ENCODE assay signal across 18 mouse cellular contexts in genomic region chr3:154778836-154779595, GRCm38 (mm10).
DNase-seq lines count a peak whose midpoint lies in the region; ATAC-seq lines count a peak whose summit lies in the region.
"Had no signal": no experiment of that assay in that cellular context is flagged by ENCODE, and none has a peak within 500 bp of the region (broad histone marks: within the 10 kb centered on the region; RNA-seq: fewer than 3 reads in every experiment).

No protein-coding gene starts in this region.

- no peak for DNase-seq in hindbrain, embryonic 10.5 days (ENCODE audit: low spot score)
- peak; percentile 55 for DNase-seq in embryonic facial prominence, embryonic 14.5 days (ENCODE audit: low spot score)
- no peak for DNase-seq in hindbrain, embryonic 14.5 days (ENCODE audit: low spot score)
- no peak for DNase-seq in frontal cortex, postnatal 25 days (ENCODE audit: low spot score in 2 of 2)
- no peak for DNase-seq in cerebellum, postnatal 14 days
- DNase-seq in T-cell, adult 2 months (ENCODE audit: low spot score), result no peak
- DNase-seq: adrenal gland, adult 2 months; B cell, adult 2 months; cerebellum, postnatal 25 days; gastrocnemius, adult 2 months; lung, postnatal 36 days; thymus, adult 2 months had no signal

- no peak overlapping the region for H3K9ac ChIP-seq in hindbrain, embryonic 12.5 days
- H3K9ac ChIP-seq in embryonic facial prominence, embryonic 14.5 days (ENCODE audit: low read depth, low read length), result no peak overlapping the region
- H3K9ac ChIP-seq in hindbrain, embryonic 14.5 days, result no peak overlapping the region
- H3K9ac ChIP-seq in neural tube, embryonic 14.5 days (replicated peaks; ENCODE audit: low read depth, low read length), result no peak overlapping the region
- H3K9ac ChIP-seq: heart, embryonic 12.5 days; liver, embryonic 15.5 days had no signal

- H3K9me3 ChIP-seq in hindbrain, embryonic 12.5 days (replicated peaks), result no peaks in the 10 kb centered on the region
- H3K9me3 ChIP-seq in hindbrain, embryonic 10.5 days, result no peaks in the 10 kb centered on the region
- no peaks in the 10 kb centered on the region for H3K9me3 ChIP-seq in embryonic facial prominence, embryonic 14.5 days (ENCODE audit: control insufficient read depth, low read length)
- H3K9me3 ChIP-seq in hindbrain, embryonic 14.5 days (ENCODE audit: control insufficient read depth, low read length), result no peaks in the 10 kb centered on the region
- no peaks in the 10 kb centered on the region for H3K9me3 ChIP-seq in neural tube, embryonic 14.5 days (ENCODE audit: control insufficient read depth, low read length)
- H3K9me3 ChIP-seq: heart, embryonic 12.5 days; liver, embryonic 15.5 days had no signal

- no peak overlapping the region for H3K4me2 ChIP-seq in hindbrain, embryonic 12.5 days (replicated peaks)
- no peak overlapping the region for H3K4me2 ChIP-seq in embryonic facial prominence, embryonic 14.5 days (ENCODE audit: low read depth, low read length)
- H3K4me2 ChIP-seq in hindbrain, embryonic 14.5 days (replicated peaks), result no peak overlapping the region
- no peak overlapping the region for H3K4me2 ChIP-seq in neural tube, embryonic 14.5 days (ENCODE audit: low read depth, low read length)
- H3K4me2 ChIP-seq: heart, embryonic 12.5 days; liver, embryonic 15.5 days had no signal

- no peak overlapping the region for H3K4me3 ChIP-seq in hindbrain, embryonic 12.5 days
- no peak overlapping the region for H3K4me3 ChIP-seq in hindbrain, embryonic 10.5 days
- H3K4me3 ChIP-seq in embryonic facial prominence, embryonic 14.5 days (ENCODE audit: low read depth, low read length), result no peak overlapping the region
- no peak overlapping the region for H3K4me3 ChIP-seq in hindbrain, embryonic 14.5 days (replicated peaks; ENCODE audit: low read length)
- no peak overlapping the region for H3K4me3 ChIP-seq in neural tube, embryonic 14.5 days (ENCODE audit: low read depth, low read length)
- H3K4me3 ChIP-seq: erythroblast, embryonic 14.5 days; gastrocnemius, adult 2 months; heart, embryonic 12.5 days; liver, embryonic 15.5 days; myocyte had no signal

- ATAC-seq in hindbrain, embryonic 12.5 days (ENCODE audit: low FRiP score), result peak; percentile 75
- ATAC-seq in embryonic facial prominence, embryonic 14.5 days (ENCODE audit: low read depth), result peak; percentile 86
- ATAC-seq in hindbrain, embryonic 14.5 days (ENCODE audit: low FRiP score), result peak; percentile 83
- ATAC-seq in neural tube, embryonic 14.5 days (ENCODE audit: low read depth), result peak; percentile 84; the same call in 1 of the 2 replicates

- 63% methylated on average over 6 of the region's 6 CpGs for WGBS in hindbrain, embryonic 12.5 days
- WGBS in hindbrain, embryonic 10.5 days, result 77% methylated on average over 6 of the region's 6 CpGs
- WGBS in embryonic facial prominence, embryonic 14.5 days, result 26% methylated on average over 6 of the region's 6 CpGs
- 57% methylated on average over 6 of the region's 6 CpGs for WGBS in hindbrain, embryonic 14.5 days
- 42% methylated on average over 6 of the region's 6 CpGs for WGBS in neural tube, embryonic 14.5 days

- no peaks in the 10 kb centered on the region for H3K36me3 ChIP-seq in hindbrain, embryonic 12.5 days
- H3K36me3 ChIP-seq in hindbrain, embryonic 10.5 days, result no peaks in the 10 kb centered on the region
- H3K36me3 ChIP-seq in embryonic facial prominence, embryonic 14.5 days (ENCODE audit: control insufficient read depth, insufficient read depth, low read length), result no peaks in the 10 kb centered on the region
- H3K36me3 ChIP-seq in hindbrain, embryonic 14.5 days (replicated peaks; ENCODE audit: control insufficient read depth, insufficient read depth), result no peaks in the 10 kb centered on the region
- no peaks in the 10 kb centered on the region for H3K36me3 ChIP-seq in neural tube, embryonic 14.5 days (ENCODE audit: control insufficient read depth, insufficient read depth, low read length)
- H3K36me3 ChIP-seq: heart, embryonic 12.5 days; liver, embryonic 15.5 days had no signal

- H3K4me1 ChIP-seq in hindbrain, embryonic 12.5 days, result peaks cover 18% of the 10 kb centered on the region
- peaks cover 17% of the 10 kb centered on the region for H3K4me1 ChIP-seq in hindbrain, embryonic 10.5 days (replicated peaks)
- no peaks in the 10 kb centered on the region; the same call in 1 of the 2 replicates for H3K4me1 ChIP-seq in embryonic facial prominence, embryonic 14.5 days (ENCODE audit: control insufficient read depth, insufficient read depth, low read length)
- H3K4me1 ChIP-seq in hindbrain, embryonic 14.5 days (replicated peaks; ENCODE audit: control insufficient read depth, insufficient read depth, low read length), result peaks cover 18% of the 10 kb centered on the region
- H3K4me1 ChIP-seq in neural tube, embryonic 14.5 days (ENCODE audit: control insufficient read depth, insufficient read depth, low read length), result peaks cover 9% of the 10 kb centered on the region
- H3K4me1 ChIP-seq: heart, embryonic 12.5 days; liver, embryonic 15.5 days had no signal

- no peaks in the 10 kb centered on the region for H3K27me3 ChIP-seq in hindbrain, embryonic 12.5 days
- H3K27me3 ChIP-seq in hindbrain, embryonic 10.5 days (ENCODE audit: insufficient read depth, poor library complexity, severe bottlenecking), result no peaks in the 10 kb centered on the region
- H3K27me3 ChIP-seq in embryonic facial prominence, embryonic 14.5 days (replicated peaks; ENCODE audit: control insufficient read depth, insufficient read depth, low read length), result no peaks in the 10 kb centered on the region
- no peaks in the 10 kb centered on the region for H3K27me3 ChIP-seq in hindbrain, embryonic 14.5 days (ENCODE audit: control insufficient read depth, insufficient read depth, low read length)
- H3K27me3 ChIP-seq in neural tube, embryonic 14.5 days (ENCODE audit: control insufficient read depth, insufficient read depth, low read length), result no peaks in the 10 kb centered on the region
- H3K27me3 ChIP-seq: heart, embryonic 12.5 days; liver, embryonic 15.5 days had no signal

- 0 out of 2 replicates have a peak overlapping the region, but pooled peaks have one; percentile 37 for H3K27ac ChIP-seq in hindbrain, embryonic 12.5 days
- H3K27ac ChIP-seq in hindbrain, embryonic 10.5 days, result no peak overlapping the region
- no peak overlapping the region for H3K27ac ChIP-seq in embryonic facial prominence, embryonic 14.5 days (replicated peaks; ENCODE audit: low read depth, low read length)
- no peak overlapping the region; the same call in 1 of the 2 replicates for H3K27ac ChIP-seq in hindbrain, embryonic 14.5 days
- H3K27ac ChIP-seq in neural tube, embryonic 14.5 days (ENCODE audit: low read depth, low read length), result no peak overlapping the region
- H3K27ac ChIP-seq: gastrocnemius, adult 2 months; liver, embryonic 15.5 days had no signal
